Mouse (Mus musculus) neural tube, embryonic 14.5 days (tissue): ENCODE measurements around the gene Lrp1. TPM values are rescaled to one million over a fixed set of nuclear protein-coding genes. Genes with fewer than 3 reads are reported as not detected.

ENCODE experiments used
- ATAC-seq: fragments of 200-750 bp; cut with Nextera tagmentation; 2 replicates; pipeline ENCODE4 v1.8.0; 2017; ENCODE audit warnings: low read depth, mild to moderate bottlenecking, moderate TSS enrichment, moderate library complexity
- H3K27ac ChIP-seq: fragments of 300-500 bp; sonication (generic); 2 replicates; pipeline ENCODE4 v1.5.1; 2014; ENCODE audit warnings: low read depth, mild to moderate bottlenecking, control low read depth, low read length, moderate library complexity, mixed read lengths
- H3K27me3 ChIP-seq: fragments of 300-500 bp; sonication (generic); 2 replicates; pipeline ENCODE4 v1.6.1; 2014; ENCODE audit warnings: low read length; ENCODE audit not compliant: control insufficient read depth, insufficient read depth
- H3K36me3 ChIP-seq: fragments of 300-500 bp; sonication (generic); 2 replicates; pipeline ENCODE4 v1.6.1; 2014; ENCODE audit warnings: low read length, mixed read lengths; ENCODE audit not compliant: control insufficient read depth, insufficient read depth
- H3K4me1 ChIP-seq: fragments of 300-500 bp; sonication (generic); 2 replicates; pipeline ENCODE4 v1.6.1; 2014; ENCODE audit warnings: low read length; ENCODE audit not compliant: control insufficient read depth, insufficient read depth
- H3K4me2 ChIP-seq: fragments of 300-500 bp; sonication (generic); 2 replicates; pipeline ENCODE4 v1.6.1; 2014; ENCODE audit warnings: mild to moderate bottlenecking, low read depth, low read length, control low read depth
- H3K4me3 ChIP-seq: fragments of 300-500 bp; sonication (generic); 2 replicates; pipeline ENCODE4 v1.5.1; 2014; ENCODE audit warnings: low read depth, low read length, control low read depth, mixed read lengths
- H3K9ac ChIP-seq: fragments of 300-500 bp; sonication (generic); replicated peaks from 2 replicates; pipeline ENCODE4 v1.6.1; 2014; ENCODE audit warnings: low read depth, mild to moderate bottlenecking, control low read depth, low read length, mixed read lengths
- H3K9me3 ChIP-seq: fragments of 300-500 bp; sonication (generic); 2 replicates; pipeline ENCODE4 v1.6.1; 2016; ENCODE audit warnings: low read length; ENCODE audit not compliant: control insufficient read depth
- WGBS: fragments of 180-500 bp; shearing (Covaris S2); extraction: QIAGEN DNeasy Blood & Tissue Kit; methylation state at CpG from one replicate; pipeline ENCODE4 v1.1.7; 2014; 5-methylcytosine and 5-hydroxymethylcytosine counted together
- polyA plus RNA-seq: library from polyadenylated mRNA; unstranded; fragments of >200 nt; fragmentation: Nextera tagmentation; extraction: Ambion mirVana; gene quantifications from 2 replicates; pipeline ENCODE4 v1.2.1, GENCODE M21; 2014

The Lrp1 gene
- polyA plus RNA-seq, 1 experiment from 2014 or later: 110 TPM

- WGBS: 34% methylated on average over 8 of the region's 8 CpGs
- no peak for ATAC-seq
- H3K4me1 ChIP-seq: peaks cover 51% of the 10 kb centered on the region
Measured at GRCm38 (mm10) chr10:127619119-127619721, 1.7 kb downstream of the Lrp1 start.

GRCm38 (mm10) chr10:127618173-127618572 lies 2.8 kb downstream of the Lrp1 start:
- Histone ChIP-seq H3K36me3 (no peaks in the 10 kb centered on the region), H3K27ac (no peak overlapping the region), H3K9ac (no peak overlapping the region), H3K4me2 (peak overlapping the region; percentile 91), H3K4me1 (peaks cover 56% of the 10 kb centered on the region), H3K4me3 (0 out of 2 replicates have a peak overlapping the region, but pooled peaks have one; percentile 88), H3K9me3 (no peaks in the 10 kb centered on the region), H3K27me3 (no peaks in the 10 kb centered on the region)
- whole genome bisulfite sequencing: 46% methylated on average over 6 of the region's 6 CpGs
- no peak for ATAC-seq

More at GRCm38 (mm10) chr10:127619119-127619721, 1.7 kb downstream of the Lrp1 start:
- H3K4me3 ChIP-seq: peak overlapping the region; percentile 88
- H3K4me2 ChIP-seq: peak overlapping the region; percentile 91
- H3K36me3 ChIP-seq: no peaks in the 10 kb centered on the region
- H3K27me3 ChIP-seq: no peaks in the 10 kb centered on the region
- H3K9me3 ChIP-seq: no peaks in the 10 kb centered on the region
- H3K27ac ChIP-seq: peak overlapping the region; percentile 91
- H3K9ac ChIP-seq: peak overlapping the region; percentile 97

GRCm38 (mm10) chr10:127617294-127617693 lies 3.7 kb downstream of the Lrp1 start:
- no peaks in the 10 kb centered on the region for H3K9me3 ChIP-seq
- H3K27me3 ChIP-seq: no peaks in the 10 kb centered on the region
- H3K9ac ChIP-seq: no peak overlapping the region
- H3K36me3 ChIP-seq: peaks cover 4% of the 10 kb centered on the region
- H3K27ac ChIP-seq: no peak overlapping the region
- H3K4me2 ChIP-seq: peak overlapping the region; percentile 91; the same call in 1 of the 2 replicates
- peaks cover 56% of the 10 kb centered on the region for H3K4me1 ChIP-seq
- no peak overlapping the region for H3K4me3 ChIP-seq
- WGBS: 64% methylated on average over 4 of the region's 4 CpGs
- ATAC-seq: no peak

- no peak for ATAC-seq
- H3K4me1 ChIP-seq: peaks cover 56% of the 10 kb centered on the region
- H3K4me3 ChIP-seq: no peak overlapping the region
- WGBS: 51% methylated on average over 7 of the region's 7 CpGs
- no peak overlapping the region for H3K9ac ChIP-seq
- H3K4me2 ChIP-seq: no peak overlapping the region
- no peaks in the 10 kb centered on the region for H3K27me3 ChIP-seq
- peaks cover 12% of the 10 kb centered on the region for H3K36me3 ChIP-seq
- H3K9me3 ChIP-seq: no peaks in the 10 kb centered on the region
- no peak overlapping the region for H3K27ac ChIP-seq
Measured at GRCm38 (mm10) chr10:127616261-127616679, 4.7 kb downstream of the Lrp1 start.

- peaks cover 13% of the 10 kb centered on the region for H3K36me3 ChIP-seq
- H3K27me3 ChIP-seq: no peaks in the 10 kb centered on the region
- no peak overlapping the region for H3K4me3 ChIP-seq
- 0 out of 2 replicates have a peak overlapping the region, but pooled peaks have one; percentile 2 for H3K4me2 ChIP-seq
- H3K9me3 ChIP-seq: no peaks in the 10 kb centered on the region
- no peak overlapping the region for H3K9ac ChIP-seq
- no peak for ATAC-seq
- WGBS: 60% methylated on average over 3 of the region's 3 CpGs
- peak overlapping the region; percentile 62 for H3K27ac ChIP-seq
- H3K4me1 ChIP-seq: peaks cover 56% of the 10 kb centered on the region
Measured at GRCm38 (mm10) chr10:127615591-127615990, 5.4 kb downstream of the Lrp1 start.

GRCm38 (mm10) chr10:127615034-127615374 lies 5.9 kb downstream of the Lrp1 start:
- Histone ChIP-seq H3K4me2 (no peak overlapping the region; the same call in 1 of the 2 replicates), H3K4me1 (peaks cover 56% of the 10 kb centered on the region), H3K27me3 (no peaks in the 10 kb centered on the region), H3K27ac (peak overlapping the region; percentile 62), H3K9me3 (no peaks in the 10 kb centered on the region), H3K4me3 (no peak overlapping the region), H3K36me3 (peaks cover 18% of the 10 kb centered on the region), H3K9ac (no peak overlapping the region)
- 46% methylated on average over 2 of the region's 2 CpGs for WGBS
- ATAC-seq: no peak

- H3K4me3 ChIP-seq: no peak overlapping the region
- peak overlapping the region; percentile 62; the same call in 1 of the 2 replicates for H3K27ac ChIP-seq
- peak; percentile 41; the same call in 1 of the 2 replicates for ATAC-seq
- no peak overlapping the region for H3K9ac ChIP-seq
- peak overlapping the region; percentile 16; the same call in 1 of the 2 replicates for H3K4me2 ChIP-seq
- no peaks in the 10 kb centered on the region for H3K9me3 ChIP-seq
- H3K4me1 ChIP-seq: peaks cover 56% of the 10 kb centered on the region
- 13% methylated on average over 12 of the region's 12 CpGs for WGBS
- peaks cover 19% of the 10 kb centered on the region for H3K36me3 ChIP-seq
- no peaks in the 10 kb centered on the region for H3K27me3 ChIP-seq
Measured at GRCm38 (mm10) chr10:127614236-127615033, 6.5 kb downstream of the Lrp1 start.

- Histone ChIP-seq H3K4me2 (no peak overlapping the region), H3K4me1 (peaks cover 34% of the 10 kb centered on the region), H3K4me3 (no peak overlapping the region), H3K9ac (no peak overlapping the region), H3K27ac (no peak overlapping the region), H3K27me3 (no peaks in the 10 kb centered on the region), H3K9me3 (no peaks in the 10 kb centered on the region), H3K36me3 (peaks cover 31% of the 10 kb centered on the region)
- ATAC-seq: no peak
- WGBS: 93% methylated on average over 14 of the region's 14 CpGs
Measured at GRCm38 (mm10) chr10:127612079-127612775, 8.7 kb downstream of the Lrp1 start.
